Mouse (Mus musculus): ENCODE measurements around the gene Slc8b1. TPM values are rescaled to one million over a fixed set of nuclear protein-coding genes. Genes with fewer than 3 reads are reported as not detected.

Gene Slc8b1
- polyA plus RNA-seq, 1 experiment, result 3.2 TPM

GRCm38 (mm10) chr5:120536046-120536445, 25.1 kb downstream of the Slc8b1 start:
- no peak overlapping the region for H3K4me3 ChIP-seq (ENCODE audit: control insufficient read depth, low read depth, low read length)
- no peak overlapping the region for H3K27ac ChIP-seq (ENCODE audit: control insufficient read depth, insufficient read depth, low read depth, low read length)
- no peak for TF ChIP-seq CTCF (IDR thresholded peaks at IDR 0.05; ENCODE audit: control insufficient read depth, insufficient read depth, insufficient replicate concordance, low read depth, low read length)
- H3K27me3 ChIP-seq (ENCODE audit: control insufficient read depth, insufficient read depth, low read length), result no peaks in the 10 kb centered on the region
- no peaks in the 10 kb centered on the region for H3K4me1 ChIP-seq (ENCODE audit: control insufficient read depth, insufficient read depth, low read length)
- no peaks in the 10 kb centered on the region for H3K36me3 ChIP-seq (ENCODE audit: control insufficient read depth, insufficient read depth, low read length)

- H3K4me1 ChIP-seq (ENCODE audit: control insufficient read depth, insufficient read depth, low read length), result no peaks in the 10 kb centered on the region
- no peak overlapping the region for H3K27ac ChIP-seq (ENCODE audit: control insufficient read depth, insufficient read depth, low read depth, low read length)
- H3K27me3 ChIP-seq (ENCODE audit: control insufficient read depth, insufficient read depth, low read length), result no peaks in the 10 kb centered on the region
- H3K4me3 ChIP-seq (ENCODE audit: control insufficient read depth, low read depth, low read length), result no peak overlapping the region
- H3K36me3 ChIP-seq (ENCODE audit: control insufficient read depth, insufficient read depth, low read length), result no peaks in the 10 kb centered on the region
- TF ChIP-seq POLR2A (IDR thresholded peaks at IDR 0.05; ENCODE audit: control insufficient read depth, low read depth, low read length) (no peak), CTCF (IDR thresholded peaks at IDR 0.05; ENCODE audit: control insufficient read depth, insufficient read depth, insufficient replicate concordance, low read depth, low read length) (no peak)
Measured at GRCm38 (mm10) chr5:120536632-120537031, 25.7 kb downstream of the Slc8b1 start.

- Histone ChIP-seq H3K36me3 (ENCODE audit: control insufficient read depth, insufficient read depth, low read length) (no peaks in the 10 kb centered on the region), H3K27ac (ENCODE audit: control insufficient read depth, insufficient read depth, low read depth, low read length) (no peak overlapping the region), H3K4me1 (ENCODE audit: control insufficient read depth, insufficient read depth, low read length) (peaks cover 4% of the 10 kb centered on the region), H3K4me3 (ENCODE audit: control insufficient read depth, low read depth, low read length) (no peak overlapping the region), H3K27me3 (ENCODE audit: control insufficient read depth, insufficient read depth, low read length) (no peaks in the 10 kb centered on the region)
- no peak for TF ChIP-seq CTCF (IDR thresholded peaks at IDR 0.05; ENCODE audit: control insufficient read depth, insufficient read depth, insufficient replicate concordance, low read depth, low read length)
- TF ChIP-seq POLR2A (IDR thresholded peaks at IDR 0.05; ENCODE audit: control insufficient read depth, low read depth, low read length), result no peak
Measured at GRCm38 (mm10) chr5:120548236-120548850, 37.4 kb downstream of the Slc8b1 start.

GRCm38 (mm10) chr5:120550137-120550536, 39.2 kb downstream of the Slc8b1 start:
- TF ChIP-seq CTCF (IDR thresholded peaks at IDR 0.05; ENCODE audit: control insufficient read depth, insufficient read depth, insufficient replicate concordance, low read depth, low read length) (no peak), POLR2A (IDR thresholded peaks at IDR 0.05; ENCODE audit: control insufficient read depth, low read depth, low read length) (no peak)
- H3K27ac ChIP-seq (ENCODE audit: control insufficient read depth, insufficient read depth, low read depth, low read length), result no peak overlapping the region
- H3K36me3 ChIP-seq (ENCODE audit: control insufficient read depth, insufficient read depth, low read length), result no peaks in the 10 kb centered on the region
- peaks cover 9% of the 10 kb centered on the region for H3K4me1 ChIP-seq (ENCODE audit: control insufficient read depth, insufficient read depth, low read length)
- H3K27me3 ChIP-seq (ENCODE audit: control insufficient read depth, insufficient read depth, low read length), result no peaks in the 10 kb centered on the region
- H3K4me3 ChIP-seq (ENCODE audit: control insufficient read depth, low read depth, low read length), result no peak overlapping the region

GRCm38 (mm10) chr5:120550673-120551072, 39.7 kb downstream of the Slc8b1 start:
- no peak for TF ChIP-seq CTCF (IDR thresholded peaks at IDR 0.05; ENCODE audit: control insufficient read depth, insufficient read depth, insufficient replicate concordance, low read depth, low read length)
- TF ChIP-seq POLR2A (IDR thresholded peaks at IDR 0.05; ENCODE audit: control insufficient read depth, low read depth, low read length), result no peak
- no peaks in the 10 kb centered on the region for H3K36me3 ChIP-seq (ENCODE audit: control insufficient read depth, insufficient read depth, low read length)
- peaks cover 9% of the 10 kb centered on the region for H3K4me1 ChIP-seq (ENCODE audit: control insufficient read depth, insufficient read depth, low read length)
- no peak overlapping the region for H3K4me3 ChIP-seq (ENCODE audit: control insufficient read depth, low read depth, low read length)
- H3K27ac ChIP-seq (ENCODE audit: control insufficient read depth, insufficient read depth, low read depth, low read length), result no peak overlapping the region
- no peaks in the 10 kb centered on the region for H3K27me3 ChIP-seq (ENCODE audit: control insufficient read depth, insufficient read depth, low read length)

GRCm38 (mm10) chr5:120555871-120556270, 44.9 kb downstream of the Slc8b1 start:
- TF ChIP-seq CTCF (IDR thresholded peaks at IDR 0.05; ENCODE audit: control insufficient read depth, insufficient read depth, insufficient replicate concordance, low read depth, low read length) (no peak), POLR2A (IDR thresholded peaks at IDR 0.05; ENCODE audit: control insufficient read depth, low read depth, low read length) (no peak)
- no peaks in the 10 kb centered on the region for H3K27me3 ChIP-seq (ENCODE audit: control insufficient read depth, insufficient read depth, low read length)
- no peak overlapping the region for H3K4me3 ChIP-seq (ENCODE audit: control insufficient read depth, low read depth, low read length)
- H3K36me3 ChIP-seq (ENCODE audit: control insufficient read depth, insufficient read depth, low read length), result no peaks in the 10 kb centered on the region
- no peak overlapping the region for H3K27ac ChIP-seq (ENCODE audit: control insufficient read depth, insufficient read depth, low read depth, low read length)
- H3K4me1 ChIP-seq (ENCODE audit: control insufficient read depth, insufficient read depth, low read length), result peaks cover 9% of the 10 kb centered on the region

GRCm38 (mm10) chr5:120558041-120558440, 47.1 kb downstream of the Slc8b1 start:
- H3K27ac ChIP-seq (ENCODE audit: control insufficient read depth, insufficient read depth, low read depth, low read length), result no peak overlapping the region
- no peaks in the 10 kb centered on the region for H3K27me3 ChIP-seq (ENCODE audit: control insufficient read depth, insufficient read depth, low read length)
- no peak overlapping the region for H3K4me3 ChIP-seq (ENCODE audit: control insufficient read depth, low read depth, low read length)
- H3K4me1 ChIP-seq (ENCODE audit: control insufficient read depth, insufficient read depth, low read length), result peaks cover 9% of the 10 kb centered on the region
- H3K36me3 ChIP-seq (ENCODE audit: control insufficient read depth, insufficient read depth, low read length), result no peaks in the 10 kb centered on the region
- no peak for TF ChIP-seq CTCF (IDR thresholded peaks at IDR 0.05; ENCODE audit: control insufficient read depth, insufficient read depth, insufficient replicate concordance, low read depth, low read length)
- TF ChIP-seq POLR2A (IDR thresholded peaks at IDR 0.05; ENCODE audit: control insufficient read depth, low read depth, low read length), result no peak

- H3K27me3 ChIP-seq (ENCODE audit: control insufficient read depth, insufficient read depth, low read length), result no peaks in the 10 kb centered on the region
- H3K4me1 ChIP-seq (ENCODE audit: control insufficient read depth, insufficient read depth, low read length), result peaks cover 10% of the 10 kb centered on the region
- no peak overlapping the region for H3K4me3 ChIP-seq (ENCODE audit: control insufficient read depth, low read depth, low read length)
- no peak overlapping the region for H3K27ac ChIP-seq (ENCODE audit: control insufficient read depth, insufficient read depth, low read depth, low read length)
- no peaks in the 10 kb centered on the region for H3K36me3 ChIP-seq (ENCODE audit: control insufficient read depth, insufficient read depth, low read length)
- TF ChIP-seq POLR2A (IDR thresholded peaks at IDR 0.05; ENCODE audit: control insufficient read depth, low read depth, low read length) (no peak), CTCF (IDR thresholded peaks at IDR 0.05; ENCODE audit: control insufficient read depth, insufficient read depth, insufficient replicate concordance, low read depth, low read length) (no peak)
Measured at GRCm38 (mm10) chr5:120558762-120559161, 47.8 kb downstream of the Slc8b1 start.

Measured in testis, adult 2 months (tissue).